Mouse (Mus musculus): ENCODE results near the gene Iqcn.

Gene Iqcn

DNA sequence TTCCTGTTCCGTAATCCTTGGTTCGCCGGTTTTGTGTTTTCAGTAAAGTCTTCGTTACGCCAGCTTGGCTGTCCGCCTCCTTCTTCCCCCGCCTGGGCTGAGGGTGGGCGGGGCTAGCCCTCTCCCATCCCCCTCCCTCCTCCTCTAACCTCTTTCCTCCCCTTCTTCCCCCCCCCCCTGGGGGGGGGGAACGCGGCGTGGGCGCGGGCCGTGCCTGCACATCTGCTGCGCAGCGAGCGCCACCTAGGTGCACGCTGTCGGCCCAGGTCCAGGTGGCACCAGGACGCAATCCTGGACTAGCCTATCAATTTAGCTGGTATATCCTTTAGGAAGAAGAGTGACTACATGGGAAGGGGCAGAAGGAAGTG is 2.7 kb upstream of the Iqcn start:
- peak; percentile 66 for DNase-seq (ENCODE audit: low spot score)

DNA sequence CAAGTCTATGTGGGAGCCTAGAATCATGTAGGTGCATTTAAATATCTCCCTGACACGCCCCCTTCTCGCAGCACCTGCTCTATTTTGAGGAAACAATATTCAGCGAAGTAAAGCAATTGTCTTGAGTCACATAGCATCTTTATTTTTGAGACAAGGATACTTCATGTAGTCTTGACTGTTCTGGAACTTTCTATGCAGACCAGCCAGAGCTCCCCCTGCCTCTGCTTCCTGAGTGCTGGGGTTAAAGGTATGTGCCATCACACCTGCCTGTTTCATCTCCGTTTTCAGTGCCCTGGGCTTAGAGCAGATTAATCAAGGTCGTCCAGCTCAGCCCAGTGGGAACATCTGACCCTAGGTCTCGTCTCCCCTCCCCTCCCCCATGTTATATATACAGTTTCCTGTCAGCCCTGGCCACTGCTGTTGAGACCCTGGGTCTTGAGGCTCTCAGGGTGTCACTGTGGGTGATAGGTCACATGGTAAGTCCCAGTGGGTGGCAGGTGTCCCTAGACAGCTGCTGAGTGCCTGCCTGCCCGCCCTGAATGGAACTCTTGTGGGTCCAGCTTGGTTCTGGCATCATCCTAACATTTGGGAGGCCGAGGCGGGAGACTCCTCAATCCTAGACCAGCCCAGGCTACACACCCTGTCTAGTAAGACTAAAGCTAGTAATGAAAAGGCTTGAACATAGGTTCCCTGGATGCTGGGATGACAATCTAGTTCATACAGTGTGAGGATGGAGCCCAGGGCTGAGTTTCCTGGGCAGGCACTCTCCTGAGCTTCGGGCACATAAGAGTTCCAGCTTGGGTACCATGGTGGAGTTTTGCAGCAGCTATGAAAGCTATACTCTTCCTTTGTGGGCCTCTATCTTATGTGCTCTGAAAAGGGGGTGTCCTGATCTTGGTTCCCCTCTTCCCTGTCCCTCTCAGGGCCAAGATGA is 1.9 kb upstream of the Iqcn start:
- no peak for DNase-seq (ENCODE audit: low spot score)

- no peak for DNase-seq (ENCODE audit: low spot score)
Observed at GRCm38 (mm10) chr8:70701982-70702841, 1.0 kb upstream of the Iqcn start.

- no peak for DNase-seq (ENCODE audit: low spot score)
Observed at GRCm38 (mm10) chr8:70702842-70703182, 445 bp upstream of the Iqcn start.

DNA sequence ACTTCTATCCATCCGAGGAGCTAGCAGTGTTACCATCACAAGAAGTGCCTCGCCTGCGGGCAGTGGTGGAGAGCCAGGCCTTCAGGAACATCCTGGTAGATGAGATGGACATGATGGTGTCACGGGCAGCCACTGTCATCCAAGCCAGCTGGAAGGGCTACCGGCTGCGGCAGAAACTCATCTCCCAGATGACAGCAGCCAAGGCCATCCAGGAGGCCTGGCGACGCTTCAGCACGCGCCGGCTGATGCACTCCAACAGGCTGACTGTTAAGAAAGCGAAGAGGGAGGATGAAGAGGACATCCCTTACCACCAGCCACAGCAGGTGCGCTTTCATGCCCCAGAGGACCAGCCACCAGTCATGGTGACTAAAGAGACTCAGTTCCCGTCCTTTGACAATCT is 5.0 kb downstream of the Iqcn start:
- DNase-seq (ENCODE audit: low spot score) = no peak

DNA sequence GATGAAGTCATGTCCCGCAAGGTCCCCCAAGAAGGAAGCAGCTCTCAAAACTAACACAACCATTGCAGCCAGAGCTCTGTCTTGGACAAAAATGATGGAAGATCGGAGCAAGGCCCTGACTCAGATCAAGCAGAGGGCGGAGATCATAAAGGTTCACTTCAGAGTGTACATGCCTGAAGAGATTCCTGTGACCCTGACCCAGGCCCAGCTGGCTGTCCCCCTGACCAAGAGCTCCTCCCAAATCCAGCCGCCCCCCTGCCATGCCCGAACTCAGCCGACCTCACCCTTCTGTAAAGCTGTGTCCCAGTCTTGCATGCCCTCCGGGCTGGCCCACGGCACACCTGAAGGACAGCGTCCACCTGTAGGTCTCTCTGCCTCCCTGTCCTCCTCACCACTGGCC is 6.5 kb downstream of the Iqcn start:
- no peak for DNase-seq (ENCODE audit: low spot score)

DNA sequence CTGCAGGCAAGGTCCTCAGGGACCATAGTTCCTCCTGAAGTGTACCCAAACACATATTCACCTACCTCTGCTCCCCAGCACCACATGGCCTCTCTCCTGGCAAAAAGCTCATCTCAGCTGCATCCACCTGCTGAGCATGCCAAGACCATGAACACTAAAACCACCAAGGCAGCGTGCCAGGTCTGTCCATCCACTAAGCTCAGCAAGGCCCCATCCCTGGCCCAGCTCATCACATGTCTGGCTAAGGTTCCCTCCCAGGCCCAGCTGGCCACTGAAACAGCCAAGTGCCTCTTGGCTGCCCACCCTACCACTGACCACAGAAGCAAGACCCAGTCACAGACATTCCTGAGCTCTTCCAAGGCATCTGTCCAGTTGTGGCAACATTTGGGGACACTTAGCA is 7.0 kb downstream of the Iqcn start:
- no peak for DNase-seq (ENCODE audit: low spot score)

GRCm38 (mm10) chr8:70711041-70711440 is 7.8 kb downstream of the Iqcn start:
- no peak for DNase-seq (ENCODE audit: low spot score)

DNA sequence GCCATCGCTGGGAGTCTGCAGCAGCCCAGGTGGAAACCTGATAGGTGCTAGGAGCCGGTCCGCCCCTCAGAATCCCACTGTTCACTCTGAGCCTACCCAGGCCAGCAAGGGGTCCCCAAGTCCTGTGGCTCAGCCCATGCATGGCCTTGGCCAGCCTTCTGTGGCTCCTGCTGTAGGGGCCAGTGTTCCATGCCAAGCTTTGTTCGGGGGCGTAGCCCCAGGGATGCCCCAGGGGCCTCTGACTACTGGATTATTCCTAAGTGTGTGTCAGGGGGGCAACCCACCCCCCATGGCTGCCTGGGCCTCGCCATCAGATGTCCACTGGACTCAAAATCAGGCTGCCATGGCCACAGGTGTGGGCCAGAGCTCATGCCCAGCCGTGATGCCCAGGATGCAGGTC is 10.7 kb downstream of the Iqcn start:
- no peak for DNase-seq (ENCODE audit: low spot score)

DNA sequence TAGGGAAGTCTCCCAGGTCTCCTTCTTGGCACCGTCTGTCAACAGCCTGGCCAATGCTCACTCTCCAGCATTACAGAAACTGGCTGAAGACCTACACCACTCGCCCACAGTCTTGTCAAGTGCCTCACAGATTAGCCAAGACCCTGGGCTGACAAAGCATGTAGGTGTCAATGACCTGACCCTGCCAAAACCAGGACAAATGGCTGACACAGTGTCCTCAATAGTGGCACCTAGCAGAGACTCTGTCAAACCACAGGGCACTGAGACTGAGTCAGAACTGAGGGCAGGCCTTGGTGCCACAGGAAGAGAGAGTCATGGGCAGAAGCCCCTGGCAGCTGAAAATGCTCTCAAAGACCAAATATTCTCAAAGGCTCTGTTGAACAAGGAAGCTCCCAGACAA is 11.8 kb downstream of the Iqcn start:
- DNase-seq (ENCODE audit: low spot score) = no peak

- DNase-seq (ENCODE audit: low spot score) = no peak
Observed at GRCm38 (mm10) chr8:70716521-70717400, 13.5 kb downstream of the Iqcn start.

DNA sequence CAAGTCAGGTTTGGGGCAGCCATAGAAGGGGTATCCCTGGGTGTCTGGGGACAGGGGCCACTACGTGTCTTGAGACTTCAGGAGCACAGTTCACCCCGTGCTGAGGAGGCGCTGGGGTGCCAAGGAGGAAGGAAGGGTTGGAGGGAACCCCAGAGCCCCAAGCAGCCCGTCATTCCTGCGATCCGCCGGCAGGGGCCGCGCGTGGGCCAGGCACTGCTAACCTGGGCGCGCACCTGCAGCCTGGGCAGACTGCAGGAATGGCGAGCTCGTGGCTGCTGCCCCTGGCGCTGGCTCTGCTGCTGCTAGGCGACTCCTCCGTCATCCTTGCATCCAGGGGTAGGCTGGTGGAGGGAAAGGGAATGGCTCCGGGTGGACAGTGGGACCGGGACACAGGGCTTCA is 15.0 kb downstream of the Iqcn start, which contains the start of gene Gm3336:
Gene Gm3336 (plus strand): TSS at position 247 of the 400 bp plus-strand sequence.
- DNase-seq (ENCODE audit: low spot score) = no peak

DNA sequence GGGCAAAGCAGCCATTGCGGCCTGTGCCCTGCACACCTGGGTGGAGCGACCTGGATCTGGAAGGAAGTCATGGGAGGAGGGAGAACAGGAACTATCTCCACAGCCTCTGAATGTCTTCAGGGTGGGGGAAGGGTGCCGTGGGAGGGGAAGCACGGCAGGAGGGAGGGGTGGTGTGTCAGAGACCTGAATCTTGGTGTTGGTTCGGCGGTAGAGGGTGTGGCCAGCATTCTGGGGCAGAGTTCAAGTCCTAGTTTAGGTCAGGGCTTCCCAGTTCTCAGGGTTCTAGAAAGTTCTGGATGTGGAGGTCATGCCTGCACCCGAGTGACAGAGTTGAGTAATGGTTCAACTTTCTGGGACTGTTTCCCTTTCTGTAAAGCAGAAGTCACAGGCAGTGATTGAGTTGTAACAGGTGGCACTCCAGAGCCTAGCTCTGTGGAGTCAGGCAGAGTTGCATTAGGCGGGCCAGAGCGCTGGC is 16.6 kb downstream of the Iqcn start:
- no peak for DNase-seq (ENCODE audit: low spot score)

DNA sequence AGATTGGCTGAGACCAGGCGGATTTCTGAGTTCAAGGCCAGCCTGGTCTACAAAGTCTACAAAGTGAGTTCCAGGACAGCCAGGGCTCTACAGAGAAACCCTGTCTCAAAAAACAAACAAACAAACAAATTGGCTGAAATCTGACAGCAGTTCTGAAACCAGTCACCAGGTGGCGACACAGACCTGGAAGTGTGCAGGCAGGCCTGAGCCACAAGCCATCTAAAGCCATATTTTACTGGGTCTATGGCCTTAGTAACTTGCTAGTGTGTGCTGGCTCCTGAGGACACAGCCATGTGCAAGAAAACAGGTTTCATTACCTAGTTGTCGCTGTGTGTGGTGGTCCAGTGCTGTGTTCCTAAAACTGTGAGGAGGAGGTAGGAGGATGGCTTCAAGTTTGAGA is 17.5 kb downstream of the Iqcn start:
- no peak for DNase-seq (ENCODE audit: low spot score)

GRCm38 (mm10) chr8:70721601-70722000 is 18.3 kb downstream of the Iqcn start:
- no peak for DNase-seq (ENCODE audit: low spot score)

- no peak for DNase-seq (ENCODE audit: low spot score)
Observed at GRCm38 (mm10) chr8:70723486-70724210, 20.4 kb downstream of the Iqcn start, which contains the start of gene Pde4c. Pde4c (plus strand) TSS chr8:70723720.

- no peak for DNase-seq (ENCODE audit: low spot score)
Observed at GRCm38 (mm10) chr8:70724216-70724615, 21.0 kb downstream of the Iqcn start.

DNA sequence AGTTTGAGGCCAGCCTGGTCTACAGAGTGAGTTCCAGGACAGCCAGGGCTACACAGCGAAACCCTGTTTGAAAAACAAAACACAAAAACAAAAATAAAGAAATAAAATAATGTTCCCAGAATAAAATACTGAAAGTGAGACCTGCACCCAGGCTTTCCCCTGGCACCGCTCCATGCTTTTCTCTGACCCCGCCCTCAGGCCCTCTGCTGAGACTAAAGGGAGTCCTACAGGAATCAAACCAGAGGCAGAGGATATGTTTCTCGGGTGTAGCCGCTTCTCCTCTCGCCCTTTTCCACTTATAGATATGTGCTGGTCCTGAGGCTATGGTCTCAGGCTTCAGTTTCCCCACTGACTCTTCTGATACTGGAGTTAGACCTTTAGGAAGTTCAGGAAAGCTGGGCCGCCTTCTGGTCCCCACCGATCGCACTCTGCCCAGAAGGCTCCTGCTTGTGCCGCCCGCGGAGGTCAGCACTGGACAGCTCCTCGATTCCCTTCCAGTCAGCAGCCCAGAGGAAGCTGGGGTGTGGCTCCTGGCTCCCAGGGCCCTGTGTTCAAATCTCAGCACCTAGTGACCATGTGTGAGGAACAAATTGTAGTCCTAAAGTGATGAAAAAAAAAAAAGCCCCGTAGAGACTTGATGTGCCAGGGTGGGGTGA is 22.7 kb downstream of the Iqcn start:
- DNase-seq (ENCODE audit: low spot score) = no peak

GRCm38 (mm10) chr8:70726721-70727120 is 23.5 kb downstream of the Iqcn start:
- DNase-seq (ENCODE audit: low spot score) = no peak

GRCm38 (mm10) chr8:70729808-70730475 is 26.7 kb downstream of the Iqcn start:
- no peak for DNase-seq (ENCODE audit: low spot score)
